In the genomic region with DNA sequence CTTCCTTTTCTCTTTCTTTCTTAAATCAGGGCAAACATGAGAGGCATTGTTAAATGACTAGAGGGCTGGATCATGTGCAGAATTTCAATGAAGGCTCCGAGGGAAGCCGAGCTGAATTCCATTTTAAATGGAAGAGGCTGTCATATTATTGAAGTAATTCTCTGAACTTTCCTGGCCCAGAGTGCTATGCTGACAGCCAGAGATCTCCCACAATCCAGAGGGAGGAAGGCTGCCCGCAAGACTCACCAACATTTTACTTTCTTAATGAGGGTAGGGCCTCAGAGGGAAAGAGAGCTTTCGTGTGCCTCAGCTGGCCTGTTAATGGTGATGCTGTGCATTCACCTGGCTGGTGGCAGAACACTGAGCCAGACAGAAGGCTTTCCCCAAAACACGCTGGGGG, we compare ENCODE assay signal across 17 mouse cellular contexts.
DNase-seq lines count a peak whose midpoint lies in the region; ATAC-seq and TF ChIP-seq lines count a peak whose summit lies in the region.
"Had no signal": no experiment of that assay in that cellular context is flagged by ENCODE, and none has a peak within 500 bp of the region (broad histone marks: within the 10 kb centered on the region; RNA-seq: fewer than 3 reads in every experiment).

No protein-coding gene starts in this region.

- no peak overlapping the region for H3K9ac ChIP-seq in forebrain, embryonic 14.5 days (ENCODE audit: low read length)
- H3K9ac ChIP-seq in hindbrain, embryonic 16.5 days (ENCODE audit: low read depth, low read length): no peak overlapping the region
- H3K9ac ChIP-seq in neural tube, embryonic 14.5 days (replicated peaks; ENCODE audit: low read depth, low read length): no peak overlapping the region
- H3K9ac ChIP-seq: limb, embryonic 15.5 days had no signal

- no peak overlapping the region for H3K4me2 ChIP-seq in forebrain, embryonic 14.5 days (ENCODE audit: low read length)
- H3K4me2 ChIP-seq in hindbrain, embryonic 16.5 days (ENCODE audit: low read length): no peak overlapping the region
- no peak overlapping the region for H3K4me2 ChIP-seq in neural tube, embryonic 14.5 days (ENCODE audit: low read depth, low read length)
- H3K4me2 ChIP-seq: limb, embryonic 15.5 days had no signal

- no peaks in the 10 kb centered on the region for H3K36me3 ChIP-seq in forebrain, embryonic 14.5 days (ENCODE audit: control insufficient read depth, insufficient read depth, low read length)
- H3K36me3 ChIP-seq in hindbrain, embryonic 16.5 days (ENCODE audit: control insufficient read depth, insufficient read depth, low read length): peaks cover 3% of the 10 kb centered on the region; the same call in 1 of the 2 replicates
- H3K36me3 ChIP-seq in neural tube, embryonic 14.5 days (ENCODE audit: control insufficient read depth, insufficient read depth, low read length): no peaks in the 10 kb centered on the region
- H3K36me3 ChIP-seq: G1E; limb, embryonic 15.5 days had no signal

- H3K27me3 ChIP-seq in forebrain, embryonic 14.5 days (replicated peaks; ENCODE audit: control insufficient read depth, insufficient read depth, low read length): no peaks in the 10 kb centered on the region
- H3K27me3 ChIP-seq in hindbrain, embryonic 16.5 days (replicated peaks; ENCODE audit: control insufficient read depth, insufficient read depth, low read length): no peaks in the 10 kb centered on the region
- no peaks in the 10 kb centered on the region for H3K27me3 ChIP-seq in neural tube, embryonic 14.5 days (ENCODE audit: control insufficient read depth, insufficient read depth, low read length)
- H3K27me3 ChIP-seq: limb, embryonic 15.5 days; megakaryocyte, embryonic 14.5 days had no signal

- DNase-seq in layer of hippocampus, adult 2 months (ENCODE audit: low spot score in 2 of 2): no peak
- no peak for DNase-seq in layer of hippocampus, adult 9-10 months (ENCODE audit: low spot score)
- DNase-seq in forebrain, embryonic 14.5 days (ENCODE audit: low spot score): no peak
- no peak for DNase-seq in retina, embryonic 14.5 days (ENCODE audit: low spot score)
- no peak for DNase-seq in ovary, postnatal 10 days (ENCODE audit: low spot score)
- DNase-seq in cerebellum, postnatal 36 days: no peak
- DNase-seq: adrenal gland, postnatal 36 days; heart, adult 2 months; kidney, postnatal 25 days; lung, adult 2 months; right cerebral cortex, postnatal 25 days had no signal

- no peaks in the 10 kb centered on the region for H3K9me3 ChIP-seq in forebrain, embryonic 14.5 days (replicated peaks; ENCODE audit: control insufficient read depth, low read length)
- no peaks in the 10 kb centered on the region for H3K9me3 ChIP-seq in hindbrain, embryonic 16.5 days (ENCODE audit: control insufficient read depth, low read length)
- no peaks in the 10 kb centered on the region for H3K9me3 ChIP-seq in neural tube, embryonic 14.5 days (ENCODE audit: control insufficient read depth, low read length)
- H3K9me3 ChIP-seq: limb, embryonic 15.5 days; megakaryocyte, embryonic 14.5 days had no signal

- peak overlapping the region; percentile 88 for H3K27ac ChIP-seq in layer of hippocampus, adult 2 months
- H3K27ac ChIP-seq in forebrain, embryonic 14.5 days (ENCODE audit: low read depth, low read length): peak overlapping the region; percentile 69; the same call in 1 of the 2 replicates
- H3K27ac ChIP-seq in hindbrain, embryonic 16.5 days (ENCODE audit: low read depth, low read length): peak overlapping the region; percentile 67
- H3K27ac ChIP-seq in neural tube, embryonic 14.5 days (ENCODE audit: low read depth, low read length): peak overlapping the region; percentile 60
- H3K27ac ChIP-seq: heart, adult 2 months; limb, embryonic 15.5 days had no signal

- H3K4me1 ChIP-seq in forebrain, embryonic 14.5 days (ENCODE audit: control insufficient read depth, insufficient read depth, low read length): peaks cover 15% of the 10 kb centered on the region; the same call in 1 of the 2 replicates
- H3K4me1 ChIP-seq in hindbrain, embryonic 16.5 days (ENCODE audit: control insufficient read depth, insufficient read depth, low read depth, low read length): peaks cover 22% of the 10 kb centered on the region
- peaks cover 11% of the 10 kb centered on the region for H3K4me1 ChIP-seq in neural tube, embryonic 14.5 days (ENCODE audit: control insufficient read depth, insufficient read depth, low read length)

- peak; percentile 67 for ATAC-seq in forebrain, embryonic 14.5 days
- ATAC-seq in hindbrain, embryonic 16.5 days: peak; percentile 48; the same call in 1 of the 2 replicates
- no peak for ATAC-seq in neural tube, embryonic 14.5 days (ENCODE audit: low read depth)
- ATAC-seq: intestine, embryonic 16.5 days had no signal

- WGBS in forebrain, embryonic 14.5 days: 21% methylated on average over 5 of the region's 5 CpGs
- WGBS in hindbrain, embryonic 16.5 days: 27% methylated on average over 5 of the region's 5 CpGs
- 42% methylated on average over 5 of the region's 5 CpGs for WGBS in neural tube, embryonic 14.5 days

- H3K4me3 ChIP-seq in layer of hippocampus, adult 2 months: no peak overlapping the region
- H3K4me3 ChIP-seq in forebrain, embryonic 14.5 days (ENCODE audit: low read depth, low read length): no peak overlapping the region
- H3K4me3 ChIP-seq in hindbrain, embryonic 16.5 days (ENCODE audit: low read length): no peak overlapping the region
- no peak overlapping the region for H3K4me3 ChIP-seq in neural tube, embryonic 14.5 days (ENCODE audit: low read depth, low read length)
- H3K4me3 ChIP-seq: heart, adult 2 months; limb, embryonic 15.5 days; megakaryocyte, embryonic 14.5 days had no signal

- TF ChIP-seq CTCF in layer of hippocampus, adult 2 months (conservative IDR thresholded peaks at IDR 0.05): no peak
